Mouse (Mus musculus): ENCODE measurements at regions not wholly inside any gene's neighbourhood (a gene's known extent, or its start where the extent isn't known, plus 50 kb on each side); places are given as distances from the start of the nearest gene placed in this dataset.
A peak's percentile ranks its signal among the peaks of the same experiment; 100 is the strongest.

GRCm38 (mm10) chr8:34485905-34486304 is 374.4 kb upstream of the Gm10131 start:
- WGBS, result 93% methylated on average over 9 of the region's 9 CpGs
- no peak overlapping the region for H3K27ac ChIP-seq (ENCODE audit: low read depth, low read length)
- no peak overlapping the region for H3K9ac ChIP-seq (ENCODE audit: low read depth, low read length)
- no peaks in the 10 kb centered on the region for H3K9me3 ChIP-seq (ENCODE audit: control insufficient read depth, low read length)
- no peak overlapping the region for H3K4me2 ChIP-seq (replicated peaks; ENCODE audit: low read depth, low read length)
- H3K4me3 ChIP-seq (ENCODE audit: low read length), result no peak overlapping the region
- no peaks in the 10 kb centered on the region for H3K36me3 ChIP-seq (ENCODE audit: control insufficient read depth, insufficient read depth, low read length)
- no peaks in the 10 kb centered on the region for H3K4me1 ChIP-seq (ENCODE audit: control insufficient read depth, insufficient read depth, low read length)
- no peak for ATAC-seq (ENCODE audit: low FRiP score, low TSS enrichment)
- no peaks in the 10 kb centered on the region for H3K27me3 ChIP-seq (ENCODE audit: control insufficient read depth, insufficient read depth, low read length)

- Histone ChIP-seq H3K4me1 (ENCODE audit: control insufficient read depth, insufficient read depth, low read length) (no peaks in the 10 kb centered on the region), H3K27me3 (ENCODE audit: control insufficient read depth, insufficient read depth, low read length) (no peaks in the 10 kb centered on the region), H3K9ac (ENCODE audit: low read depth, low read length) (no peak overlapping the region), H3K4me2 (replicated peaks; ENCODE audit: low read depth, low read length) (no peak overlapping the region), H3K9me3 (ENCODE audit: control insufficient read depth, low read length) (no peaks in the 10 kb centered on the region), H3K4me3 (ENCODE audit: low read length) (no peak overlapping the region), H3K36me3 (ENCODE audit: control insufficient read depth, insufficient read depth, low read length) (no peaks in the 10 kb centered on the region), H3K27ac (ENCODE audit: low read depth, low read length) (no peak overlapping the region)
- 80% methylated on average over 6 of the region's 6 CpGs for WGBS
- no peak for ATAC-seq (ENCODE audit: low FRiP score, low TSS enrichment)
These were observed 373.8 kb upstream of the Gm10131 start for GRCm38 (mm10) chr8:34485346-34485745.

- no peak overlapping the region for H3K4me3 ChIP-seq (ENCODE audit: low read length)
- no peaks in the 10 kb centered on the region for H3K36me3 ChIP-seq (ENCODE audit: control insufficient read depth, insufficient read depth, low read length)
- H3K9me3 ChIP-seq (ENCODE audit: control insufficient read depth, low read length), result no peaks in the 10 kb centered on the region
- H3K27me3 ChIP-seq (ENCODE audit: control insufficient read depth, insufficient read depth, low read length), result no peaks in the 10 kb centered on the region
- no peak overlapping the region for H3K4me2 ChIP-seq (replicated peaks; ENCODE audit: low read depth, low read length)
- H3K9ac ChIP-seq (ENCODE audit: low read depth, low read length), result no peak overlapping the region
- no peaks in the 10 kb centered on the region for H3K4me1 ChIP-seq (ENCODE audit: control insufficient read depth, insufficient read depth, low read length)
- 65% methylated on average over 6 of the region's 6 CpGs for WGBS
- no peak overlapping the region for H3K27ac ChIP-seq (ENCODE audit: low read depth, low read length)
- 0 out of 2 replicates have a peak, but pooled peaks have one; percentile 49 for ATAC-seq (ENCODE audit: low FRiP score, low TSS enrichment)
These were observed 373.2 kb upstream of the Gm10131 start for GRCm38 (mm10) chr8:34484551-34485335.

- no peaks in the 10 kb centered on the region for H3K36me3 ChIP-seq (ENCODE audit: control insufficient read depth, insufficient read depth, low read length)
- no peaks in the 10 kb centered on the region for H3K9me3 ChIP-seq (ENCODE audit: control insufficient read depth, low read length)
- ATAC-seq (ENCODE audit: low FRiP score, low TSS enrichment), result no peak
- 69% methylated on average over 4 of the region's 4 CpGs for WGBS
- H3K27me3 ChIP-seq (ENCODE audit: control insufficient read depth, insufficient read depth, low read length), result no peaks in the 10 kb centered on the region
- H3K4me3 ChIP-seq (ENCODE audit: low read length), result no peak overlapping the region
- no peak overlapping the region for H3K27ac ChIP-seq (ENCODE audit: low read depth, low read length)
- no peaks in the 10 kb centered on the region for H3K4me1 ChIP-seq (ENCODE audit: control insufficient read depth, insufficient read depth, low read length)
- no peak overlapping the region for H3K9ac ChIP-seq (ENCODE audit: low read depth, low read length)
- no peak overlapping the region for H3K4me2 ChIP-seq (replicated peaks; ENCODE audit: low read depth, low read length)
These were observed 371.7 kb upstream of the Gm10131 start for GRCm38 (mm10) chr8:34483212-34483611.

- 100% methylated on average over 2 of the region's 2 CpGs for WGBS
- Histone ChIP-seq H3K4me3 (ENCODE audit: low read length) (no peak overlapping the region), H3K4me1 (ENCODE audit: control insufficient read depth, insufficient read depth, low read length) (no peaks in the 10 kb centered on the region), H3K36me3 (ENCODE audit: control insufficient read depth, insufficient read depth, low read length) (no peaks in the 10 kb centered on the region), H3K9me3 (ENCODE audit: control insufficient read depth, low read length) (no peaks in the 10 kb centered on the region), H3K4me2 (replicated peaks; ENCODE audit: low read depth, low read length) (no peak overlapping the region), H3K9ac (ENCODE audit: low read depth, low read length) (no peak overlapping the region), H3K27ac (ENCODE audit: low read depth, low read length) (no peak overlapping the region), H3K27me3 (ENCODE audit: control insufficient read depth, insufficient read depth, low read length) (no peaks in the 10 kb centered on the region)
- no peak for ATAC-seq (ENCODE audit: low FRiP score, low TSS enrichment)
These were observed 371.1 kb upstream of the Gm10131 start for GRCm38 (mm10) chr8:34482676-34483075.

GRCm38 (mm10) chr8:34480496-34480895 is 369.0 kb upstream of the Gm10131 start:
- no peaks in the 10 kb centered on the region for H3K36me3 ChIP-seq (ENCODE audit: control insufficient read depth, insufficient read depth, low read length)
- ATAC-seq (ENCODE audit: low FRiP score, low TSS enrichment), result no peak
- H3K4me1 ChIP-seq (ENCODE audit: control insufficient read depth, insufficient read depth, low read length), result no peaks in the 10 kb centered on the region

GRCm38 (mm10) chr8:34478891-34479290 is 367.4 kb upstream of the Gm10131 start:
- Histone ChIP-seq H3K4me3 (ENCODE audit: low read length) (no peak overlapping the region), H3K9ac (ENCODE audit: low read depth, low read length) (no peak overlapping the region), H3K27ac (ENCODE audit: low read depth, low read length) (no peak overlapping the region), H3K27me3 (ENCODE audit: control insufficient read depth, insufficient read depth, low read length) (no peaks in the 10 kb centered on the region), H3K4me2 (replicated peaks; ENCODE audit: low read depth, low read length) (no peak overlapping the region), H3K36me3 (ENCODE audit: control insufficient read depth, insufficient read depth, low read length) (no peaks in the 10 kb centered on the region), H3K4me1 (ENCODE audit: control insufficient read depth, insufficient read depth, low read length) (peaks cover 4% of the 10 kb centered on the region; the same call in 1 of the 2 replicates), H3K9me3 (ENCODE audit: control insufficient read depth, low read length) (no peaks in the 10 kb centered on the region)
- WGBS, result 39% methylated on average over 3 of the region's 3 CpGs
- ATAC-seq (ENCODE audit: low FRiP score, low TSS enrichment), result no peak

More at GRCm38 (mm10) chr8:34480496-34480895, 369.0 kb upstream of the Gm10131 start:
- Histone ChIP-seq H3K27me3 (ENCODE audit: control insufficient read depth, insufficient read depth, low read length) (no peaks in the 10 kb centered on the region), H3K4me2 (replicated peaks; ENCODE audit: low read depth, low read length) (no peak overlapping the region), H3K9me3 (ENCODE audit: control insufficient read depth, low read length) (no peaks in the 10 kb centered on the region), H3K9ac (ENCODE audit: low read depth, low read length) (no peak overlapping the region), H3K27ac (ENCODE audit: low read depth, low read length) (no peak overlapping the region), H3K4me3 (ENCODE audit: low read length) (no peak overlapping the region)
- 82% methylated on average over 4 of the region's 4 CpGs for WGBS

GRCm38 (mm10) chr8:34478465-34478864 is 366.9 kb upstream of the Gm10131 start:
- 85% methylated on average over 1 of the region's 1 CpGs for WGBS
- no peaks in the 10 kb centered on the region for H3K27me3 ChIP-seq (ENCODE audit: control insufficient read depth, insufficient read depth, low read length)

GRCm38 (mm10) chr8:34476146-34476820 is 364.7 kb upstream of the Gm10131 start:
- Histone ChIP-seq H3K27ac (ENCODE audit: low read depth, low read length) (no peak overlapping the region), H3K9me3 (ENCODE audit: control insufficient read depth, low read length) (no peaks in the 10 kb centered on the region), H3K4me3 (ENCODE audit: low read length) (no peak overlapping the region), H3K9ac (ENCODE audit: low read depth, low read length) (no peak overlapping the region), H3K36me3 (ENCODE audit: control insufficient read depth, insufficient read depth, low read length) (no peaks in the 10 kb centered on the region), H3K4me1 (ENCODE audit: control insufficient read depth, insufficient read depth, low read length) (peaks cover 7% of the 10 kb centered on the region; the same call in 1 of the 2 replicates), H3K27me3 (ENCODE audit: control insufficient read depth, insufficient read depth, low read length) (no peaks in the 10 kb centered on the region), H3K4me2 (replicated peaks; ENCODE audit: low read depth, low read length) (no peak overlapping the region)
- 89% methylated on average over 3 of the region's 3 CpGs for WGBS
- no peak for ATAC-seq (ENCODE audit: low FRiP score, low TSS enrichment)

More at GRCm38 (mm10) chr8:34478465-34478864, 366.9 kb upstream of the Gm10131 start:
- ATAC-seq (ENCODE audit: low FRiP score, low TSS enrichment), result no peak
- H3K9me3 ChIP-seq (ENCODE audit: control insufficient read depth, low read length), result no peaks in the 10 kb centered on the region
- no peak overlapping the region for H3K4me2 ChIP-seq (replicated peaks; ENCODE audit: low read depth, low read length)
- H3K4me3 ChIP-seq (ENCODE audit: low read length), result no peak overlapping the region
- H3K36me3 ChIP-seq (ENCODE audit: control insufficient read depth, insufficient read depth, low read length), result no peaks in the 10 kb centered on the region
- H3K9ac ChIP-seq (ENCODE audit: low read depth, low read length), result no peak overlapping the region
- H3K4me1 ChIP-seq (ENCODE audit: control insufficient read depth, insufficient read depth, low read length), result peaks cover 4% of the 10 kb centered on the region; the same call in 1 of the 2 replicates
- H3K27ac ChIP-seq (ENCODE audit: low read depth, low read length), result no peak overlapping the region
